Mouse (Mus musculus): ENCODE measurements around the gene Abhd18.
"Not testable (repeated sequence)": the region's sequence is repeated elsewhere in the genome, so short reads cannot be mapped to it uniquely, and the experiment has no call there.

Abhd18 gene

GRCm38 (mm10) chr3:40846957-40847017, at the start of gene Abhd18:
Gene Abhd18 (plus strand): TSS chr3:40846970.
- in situ Hi-C loops (cut with MboI), result not testable (repeated sequence)

- in situ Hi-C loops (cut with MboI), result no loop called here
Measured at GRCm38 (mm10) chr3:40798054-40798453, 48.7 kb upstream of the Abhd18 start.

DNA sequence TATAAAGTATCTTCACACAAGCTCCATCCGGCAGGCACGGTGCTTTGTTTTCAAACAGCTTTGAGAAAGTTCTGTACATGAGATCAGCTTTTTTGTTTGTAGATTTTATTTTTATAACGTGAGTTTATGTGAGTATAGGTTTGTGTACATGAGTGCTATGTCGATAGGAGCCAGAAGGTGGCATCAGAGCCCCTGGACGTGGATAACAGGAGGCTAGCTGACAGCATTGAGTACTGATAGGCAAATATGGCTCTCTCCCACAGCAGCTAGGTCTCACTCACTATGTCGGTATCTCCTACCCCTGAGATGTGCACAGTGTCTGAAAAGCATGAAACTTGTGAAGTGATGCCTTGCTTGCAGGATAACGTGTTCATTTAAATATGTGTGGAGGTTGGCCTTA, 48.3 kb upstream of the Abhd18 start:
- in situ Hi-C loops (cut with MboI), result no loop called here

DNA sequence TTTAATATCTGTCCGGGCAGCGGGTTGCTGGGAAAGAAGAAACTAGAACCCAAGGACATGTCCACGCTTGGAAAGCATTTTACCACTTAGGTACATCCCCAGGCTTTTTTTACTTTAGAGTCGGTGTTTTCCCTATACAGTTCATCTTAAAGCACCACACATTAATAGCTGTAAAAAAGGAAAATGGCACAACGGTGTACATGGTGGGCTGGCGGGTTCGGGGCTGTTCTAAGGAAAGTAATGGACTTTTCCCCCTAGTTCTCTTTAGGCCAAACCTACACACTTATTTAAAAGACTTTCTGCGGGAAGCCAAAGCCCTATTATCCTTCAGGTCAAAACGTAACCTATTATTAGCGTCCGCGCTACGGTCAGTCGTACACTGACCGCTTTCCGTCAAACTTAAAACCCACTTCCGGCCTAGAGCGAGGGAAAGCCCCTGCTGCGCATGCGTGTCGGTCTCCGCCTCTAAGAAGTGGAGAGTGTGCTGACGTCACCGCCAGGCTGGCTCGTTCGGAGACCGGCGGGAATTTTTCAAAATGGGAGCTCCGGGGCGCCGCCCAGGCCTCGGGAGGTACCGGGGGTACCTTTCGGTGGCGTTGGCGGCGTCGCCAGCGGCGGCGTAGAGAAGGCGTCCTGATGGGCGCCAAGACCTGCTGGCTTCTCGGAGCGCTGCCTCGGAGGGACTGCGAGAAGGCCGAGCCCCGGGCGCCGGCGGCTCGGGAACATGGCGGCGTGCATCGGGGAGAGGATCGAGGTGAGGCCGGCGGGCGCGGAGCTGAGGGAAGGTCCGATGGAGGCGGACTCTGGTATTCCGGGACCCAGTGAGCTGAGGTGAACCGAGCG, 47.0 kb upstream of the Abhd18 start, which contains the start of gene Plk4:
TSS of gene Plk4 (plus strand) at position 490 of the 843 bp plus-strand sequence.
- in situ Hi-C loops (cut with MboI), result no loop called here

DNA sequence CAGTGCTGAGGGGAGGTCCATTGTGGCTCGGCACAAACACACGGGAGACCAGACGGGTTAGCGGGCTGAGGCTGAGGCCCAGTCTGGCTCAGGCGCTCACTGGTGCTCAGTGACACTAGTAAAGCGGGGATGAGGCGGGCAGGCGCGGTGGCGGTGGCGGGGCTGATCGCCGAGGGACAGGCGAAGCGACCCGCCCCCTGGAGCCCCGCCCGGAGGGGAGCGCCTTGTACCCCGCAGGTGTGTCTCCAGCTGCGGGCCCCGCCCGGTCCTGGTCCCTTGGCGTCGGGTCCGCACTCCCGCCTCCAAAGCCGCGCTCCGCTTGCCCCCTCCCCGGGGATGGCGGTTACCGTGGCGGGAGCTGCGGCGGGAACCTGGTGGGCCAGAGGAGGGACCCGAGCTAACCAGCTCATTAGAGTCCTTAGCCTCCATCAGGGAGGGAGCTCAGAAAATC, 46.4 kb upstream of the Abhd18 start:
- in situ Hi-C loops (cut with MboI), result no loop called here

DNA sequence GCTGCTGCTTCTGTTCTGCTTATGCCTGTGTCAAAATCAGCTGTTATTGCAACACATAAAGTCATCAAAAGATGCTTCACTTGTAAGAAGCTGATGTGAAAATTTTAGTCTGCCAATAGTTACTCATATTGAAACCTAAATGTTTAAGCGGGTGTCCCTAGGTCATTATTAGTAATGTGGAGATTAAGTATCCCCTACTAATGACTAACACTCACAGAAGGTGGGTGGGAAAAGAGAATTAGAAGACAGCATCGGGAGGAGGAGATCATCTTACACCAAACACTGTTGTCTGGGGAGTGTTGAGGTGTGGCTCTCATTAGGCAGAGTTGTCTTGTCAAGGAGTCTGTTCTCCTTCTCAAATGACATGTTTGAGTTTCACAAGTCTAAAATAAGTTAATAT, 39.9 kb upstream of the Abhd18 start:
- in situ Hi-C loops (cut with MboI), result no loop called here

- in situ Hi-C loops (cut with MboI), result no loop called here
Measured at GRCm38 (mm10) chr3:40808686-40809085, 38.1 kb upstream of the Abhd18 start.

- in situ Hi-C loops (cut with MboI), result no loop called here
Measured at GRCm38 (mm10) chr3:40809894-40810293, 36.9 kb upstream of the Abhd18 start.

DNA sequence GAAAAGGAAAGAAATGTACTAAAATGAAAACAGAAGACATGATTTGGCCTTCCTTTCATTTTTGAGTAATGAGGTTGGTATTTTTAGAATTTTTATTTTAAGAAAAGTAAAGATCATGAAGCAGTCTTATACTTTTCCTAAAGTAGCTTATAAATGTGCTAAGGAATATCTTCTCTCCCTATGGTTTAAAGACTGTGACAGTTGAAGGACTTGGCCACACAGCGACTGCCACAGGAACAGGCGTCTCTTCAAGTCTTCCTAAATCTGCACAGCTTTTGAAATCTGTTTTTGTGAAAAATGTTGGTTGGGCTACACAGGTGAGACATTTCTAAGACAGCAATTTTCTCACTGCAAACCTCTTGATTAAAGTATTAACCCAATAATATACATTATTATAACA, 33.5 kb upstream of the Abhd18 start:
- in situ Hi-C loops (cut with MboI), result no loop called here

DNA sequence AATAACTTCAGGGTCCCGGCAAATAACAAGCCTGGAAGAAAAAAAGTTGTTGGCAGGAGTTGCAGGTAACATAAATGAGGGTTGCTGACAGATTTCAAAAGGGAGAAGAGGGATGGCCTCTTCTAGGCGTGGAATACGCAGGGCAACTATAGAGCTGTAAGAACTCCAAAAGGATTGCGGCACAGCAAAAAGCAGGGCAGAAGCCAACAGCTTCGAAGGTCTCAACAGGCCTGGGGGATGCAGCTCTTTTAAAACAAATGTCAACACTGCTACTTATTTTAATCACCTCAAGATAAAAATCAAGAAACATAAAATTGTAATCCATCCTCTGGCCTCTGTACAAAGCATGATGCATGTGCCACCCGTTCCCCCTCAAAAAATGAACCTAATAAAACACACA, 1.2 kb upstream of the Abhd18 start:
- in situ Hi-C loops (cut with MboI), result not testable (repeated sequence)

DNA sequence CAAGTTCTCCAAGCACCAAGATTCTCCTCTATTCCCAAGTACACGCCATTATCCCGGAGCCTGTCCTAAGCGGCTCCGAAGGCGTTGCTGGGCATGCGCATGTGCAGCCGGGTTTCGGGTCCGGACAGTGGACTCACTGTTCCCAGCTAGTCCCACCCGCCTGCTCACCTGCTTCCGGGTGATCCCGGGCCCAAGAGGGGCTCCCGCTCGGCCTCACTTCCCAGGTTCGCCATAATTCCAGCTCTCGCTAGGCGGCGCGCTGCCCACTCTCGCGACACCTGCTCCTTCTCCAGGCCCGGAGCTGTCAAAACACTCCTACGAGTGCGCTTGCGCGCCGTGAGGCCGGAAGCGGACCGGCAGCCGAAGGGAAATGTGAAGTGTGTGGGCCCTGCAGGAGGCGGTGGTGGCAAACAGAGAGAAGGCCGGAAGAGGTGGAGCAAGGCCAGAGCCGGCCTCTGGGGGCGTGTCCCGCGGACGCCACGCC, 255 bp upstream of the Abhd18 start, which contains the start of gene Mfsd8:
TSS of gene Mfsd8 (minus strand) at position 414 of the 484 bp plus-strand sequence.
- in situ Hi-C loops (cut with MboI), result not testable (repeated sequence)

DNA sequence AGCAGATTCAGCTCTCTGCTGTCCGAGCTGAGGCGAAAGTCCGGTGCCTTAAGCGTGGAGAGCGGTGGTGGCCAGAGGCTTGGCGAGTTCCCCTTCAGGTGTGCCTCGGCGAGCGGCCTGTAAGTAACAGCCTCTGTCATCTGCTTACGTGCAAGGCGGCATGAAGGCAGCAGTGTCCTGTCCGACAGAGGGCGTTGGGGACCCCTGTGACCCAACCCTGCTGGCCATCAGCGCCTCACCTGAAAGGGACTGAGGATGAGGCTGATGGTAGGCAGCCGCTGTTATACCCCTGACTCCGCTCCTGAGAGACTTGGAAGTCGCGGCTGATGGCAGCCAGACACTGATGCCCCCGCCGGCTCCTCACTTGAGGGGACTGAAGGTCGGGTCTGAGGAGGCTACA, 248 bp downstream of the Abhd18 start:
- in situ Hi-C loops (cut with MboI), result not testable (repeated sequence)

DNA sequence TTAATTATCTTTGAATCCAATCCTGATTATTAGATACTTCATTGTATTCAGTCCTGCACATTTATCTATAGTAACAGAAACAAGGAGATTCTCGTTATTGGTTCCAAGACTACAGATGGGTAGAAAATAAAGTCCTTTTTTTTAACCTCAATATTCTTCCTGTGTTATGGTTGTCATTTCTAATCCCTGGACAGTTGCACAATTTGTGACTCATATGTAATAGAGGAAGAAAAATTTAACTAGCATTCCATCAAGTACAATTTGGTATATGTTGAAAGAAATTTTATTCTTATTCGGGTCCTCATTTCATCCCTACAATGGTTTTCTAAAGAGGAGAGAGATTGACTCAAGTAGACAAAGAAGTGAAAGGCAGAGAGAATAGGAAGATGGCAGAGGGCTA, 1.2 kb downstream of the Abhd18 start:
- in situ Hi-C loops (cut with MboI), result not testable (repeated sequence)

- in situ Hi-C loops (cut with MboI), result not testable (repeated sequence)
Measured at GRCm38 (mm10) chr3:40853123-40853738, 6.5 kb downstream of the Abhd18 start.

- in situ Hi-C loops (cut with MboI), result not testable (repeated sequence)
Measured at GRCm38 (mm10) chr3:40893816-40894258, 47.1 kb downstream of the Abhd18 start.

GRCm38 (mm10) chr3:40894336-40894735, 47.6 kb downstream of the Abhd18 start:
- in situ Hi-C loops (cut with MboI), result not testable (repeated sequence)

DNA sequence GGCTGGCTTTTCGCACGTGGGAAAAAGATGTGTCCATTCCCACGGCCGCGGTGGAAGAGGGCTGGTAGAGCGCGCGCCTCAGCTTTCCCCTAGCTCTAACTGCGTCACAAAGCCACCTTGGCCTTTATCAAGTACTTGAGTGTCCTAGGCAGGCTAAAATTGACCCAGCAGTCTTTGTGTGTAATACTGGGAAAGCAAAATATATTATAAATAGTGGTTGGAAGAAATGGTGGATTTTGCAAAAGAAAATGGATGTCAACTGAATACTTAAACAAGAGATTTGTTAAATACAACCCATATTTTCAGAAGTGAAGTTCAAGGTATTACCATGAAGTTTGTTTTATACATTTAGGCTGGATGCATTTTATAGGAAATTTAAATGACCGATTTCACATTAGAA, 55.7 kb downstream of the Abhd18 start, which contains the start of gene 1700034I23Rik:
TSS of gene 1700034I23Rik (minus strand) at position 101 of the 400 bp plus-strand sequence.
- in situ Hi-C loops (cut with MboI), result not testable (repeated sequence)

DNA sequence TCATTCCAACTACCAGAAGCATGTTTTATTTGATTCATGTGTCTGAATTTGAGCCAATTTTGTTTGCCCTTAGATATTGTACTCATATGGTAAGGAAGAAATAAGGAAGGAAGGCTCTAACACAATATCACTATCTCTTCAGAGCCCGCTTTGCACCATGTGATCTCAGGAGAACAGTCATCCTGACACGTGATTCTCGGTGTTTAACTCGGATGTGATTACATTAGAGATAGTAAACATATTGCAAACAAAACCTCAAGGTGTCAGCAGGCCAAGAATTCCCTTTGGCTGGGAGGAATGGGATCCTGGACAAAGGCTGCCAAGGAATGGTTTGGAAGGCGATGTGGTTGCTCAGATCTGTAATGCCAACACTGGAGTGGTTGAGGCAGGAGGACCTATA, 91.4 kb downstream of the Abhd18 start:
- in situ Hi-C loops (cut with MboI), result no loop called here

DNA sequence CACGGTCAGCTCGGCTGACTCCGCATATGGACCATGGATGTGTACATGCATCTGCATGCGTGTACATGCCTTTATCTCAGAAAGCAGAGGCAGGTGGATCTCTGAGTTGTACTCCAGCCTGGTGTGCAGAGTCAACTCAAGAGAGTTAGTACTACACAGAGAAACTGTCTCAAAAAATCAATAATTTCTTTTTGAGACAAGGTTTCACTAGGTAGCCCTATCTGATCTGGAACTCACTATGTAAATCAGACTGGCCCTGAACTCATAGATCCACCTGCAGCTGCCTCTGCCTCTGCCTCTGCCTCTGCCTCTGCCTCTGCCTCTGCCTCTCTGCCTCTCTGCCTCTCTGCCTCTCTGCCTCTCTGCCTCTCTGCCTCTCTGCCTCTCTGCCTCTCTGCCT, 91.8 kb downstream of the Abhd18 start:
- in situ Hi-C loops (cut with MboI), result no loop called here

GRCm38 (mm10) chr3:40939019-40939418, 92.2 kb downstream of the Abhd18 start:
- in situ Hi-C loops (cut with MboI), result no loop called here

- in situ Hi-C loops (cut with MboI), result no loop called here
Measured at GRCm38 (mm10) chr3:40949170-40949902, 102.6 kb downstream of the Abhd18 start, which contains the start of gene Larp1b. Gene Larp1b (plus strand): TSS chr3:40949828.

DNA sequence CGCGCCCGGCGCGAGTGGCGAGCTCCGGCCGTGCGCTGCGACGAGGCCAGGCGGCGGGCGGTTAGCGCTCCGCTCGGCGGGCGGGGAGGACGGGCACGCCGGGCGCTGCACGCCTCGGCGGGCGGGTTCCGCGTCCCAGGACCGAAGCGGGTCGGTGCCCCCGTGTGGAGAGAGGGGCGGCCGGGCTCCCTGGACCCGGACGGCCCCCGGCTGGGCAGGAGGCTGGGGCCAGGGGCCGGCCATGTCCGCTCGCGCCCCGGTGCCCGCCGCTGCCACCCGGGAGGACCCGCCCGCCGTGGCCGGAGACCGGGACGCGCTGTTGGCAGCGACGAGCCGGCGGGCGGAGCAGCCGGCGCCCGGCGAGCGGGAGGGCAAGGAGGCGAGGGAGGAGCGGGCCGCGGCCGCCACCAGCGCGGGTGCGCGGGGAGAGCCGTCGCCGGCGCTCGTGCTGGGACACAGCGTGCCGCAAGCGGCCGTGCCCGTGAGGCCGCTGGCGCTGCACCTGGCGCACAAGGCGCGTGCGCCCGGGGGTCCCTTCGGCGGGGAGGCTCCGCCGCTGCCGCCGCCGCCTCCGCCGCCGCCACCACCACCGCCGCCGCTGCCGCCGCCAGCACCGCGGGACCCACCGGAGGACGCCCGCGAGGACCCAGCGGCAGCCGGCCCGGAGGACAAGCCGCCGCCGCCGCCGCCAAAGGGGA, 103.3 kb downstream of the Abhd18 start:
- in situ Hi-C loops (cut with MboI), result no loop called here
